Mouse (Mus musculus) kidney, postnatal 0 days (tissue): ENCODE measurements around the gene Zfhx3. TPM values are rescaled to one million over a fixed set of nuclear protein-coding genes. Genes with fewer than 3 reads are reported as not detected.

Experiments
- ATAC-seq: fragments of 200-750 bp; cut with Nextera tagmentation; replicated peaks from 2 replicates; pipeline ENCODE4 v1.8.0; 2017; ENCODE audit warnings: low read depth, moderate number of reproducible peaks, moderate TSS enrichment, moderate library complexity; ENCODE audit not compliant: low FRiP score
- DNase-seq: peaks from one replicate; pipeline ENCODE4 v3.0.0-alpha.2; 2016; ENCODE audit warnings: low spot score
- H3K27ac ChIP-seq: fragments of 300-500 bp; sonication (generic); 2 replicates; pipeline ENCODE4 v1.5.1; 2014; ENCODE audit warnings: mild to moderate bottlenecking
- H3K27me3 ChIP-seq: fragments of 300-500 bp; sonication (generic); 2 replicates; pipeline ENCODE4 v1.6.1; 2014; ENCODE audit warnings: low read length, mixed read lengths; ENCODE audit not compliant: insufficient read depth
- H3K36me3 ChIP-seq: fragments of 300-500 bp; sonication (generic); 2 replicates; pipeline ENCODE4 v1.6.1; 2014; ENCODE audit warnings: low read length, mixed read lengths; ENCODE audit not compliant: insufficient read depth
- H3K4me1 ChIP-seq: fragments of 300-500 bp; sonication (generic); replicated peaks from 2 replicates; pipeline ENCODE4 v1.6.1; 2014; ENCODE audit warnings: antibody characterized with exemption, low read length, mixed read lengths; ENCODE audit not compliant: insufficient read depth
- H3K4me2 ChIP-seq: fragments of 300-500 bp; sonication (generic); 2 replicates; pipeline ENCODE4 v1.6.1; 2014; ENCODE audit warnings: mild to moderate bottlenecking, low read length, moderate library complexity, mixed read lengths
- H3K4me3 ChIP-seq: fragments of 300-500 bp; sonication (generic); replicated peaks from 2 replicates; pipeline ENCODE4 v1.5.1; 2014; ENCODE audit warnings: low read depth, low read length
- H3K9ac ChIP-seq: fragments of 300-500 bp; sonication (generic); 2 replicates; pipeline ENCODE4 v1.6.1; 2014; ENCODE audit warnings: low read depth, low read length
- H3K9me3 ChIP-seq: fragments of 300-500 bp; sonication (generic); replicated peaks from 2 replicates; pipeline ENCODE4 v1.6.1; 2016; ENCODE audit warnings: low read length, inconsistent platforms, mixed read lengths
- CTCF ChIP-seq: IDR thresholded peaks from 2 replicates; pipeline ENCODE4 v1.5.1; 2016; ENCODE audit warnings: antibody characterized with exemption, low read depth, mild to moderate bottlenecking, moderate library complexity
- WGBS: fragments of 180-500 bp; shearing (Covaris S2); extraction: QIAGEN DNeasy Blood & Tissue Kit; methylation state at CpG from one replicate; pipeline ENCODE4 v1.1.7; 2014; 5-methylcytosine and 5-hydroxymethylcytosine counted together
- polyA plus RNA-seq: library from polyadenylated mRNA; unstranded; fragments of >200 nt; fragmentation: Nextera tagmentation; extraction: Ambion mirVana; gene quantifications from 2 replicates; pipeline ENCODE4 v1.2.1, GENCODE M21; 2015

The Zfhx3 gene
- polyA plus RNA-seq, 1 experiment from 2014 or later = 5.0 TPM

DNA sequence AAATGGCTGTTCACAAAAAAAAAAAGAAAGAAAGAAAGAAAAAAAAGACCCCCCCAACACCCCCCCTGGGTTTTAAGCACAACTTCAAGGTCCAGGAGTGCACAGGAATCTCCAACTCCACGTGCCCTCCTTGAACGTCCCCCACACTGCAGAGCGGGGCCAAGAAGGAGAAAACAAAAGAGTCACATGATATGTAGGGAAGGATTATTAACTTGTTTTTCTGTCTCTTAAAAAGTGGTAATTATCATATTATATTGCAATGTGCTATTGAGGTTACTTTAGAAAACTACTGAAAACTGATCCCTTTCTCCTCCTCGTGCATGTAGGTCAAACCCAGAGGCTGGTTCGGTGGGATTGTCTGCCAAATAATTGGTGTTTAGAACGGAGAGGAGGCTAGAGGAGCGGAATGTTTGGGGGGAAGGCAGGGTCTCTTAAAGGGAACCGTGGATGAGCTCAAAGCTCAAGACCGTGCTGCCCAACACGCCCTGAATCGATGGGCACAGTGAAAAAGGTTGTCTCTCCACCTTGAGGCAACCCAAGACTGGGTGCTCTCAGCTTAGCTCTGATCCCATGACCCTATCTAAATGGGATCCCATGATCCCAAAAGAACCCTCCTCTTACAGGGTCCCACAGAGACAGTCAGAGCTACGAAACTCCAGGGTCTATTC, 612.3 kb downstream of the Zfhx3 start:
- Histone ChIP-seq H3K36me3 (no peaks in the 10 kb centered on the region), H3K4me1 (no peaks in the 10 kb centered on the region), H3K4me3 (no peak overlapping the region), H3K27me3 (no peaks in the 10 kb centered on the region), H3K4me2 (no peak overlapping the region), H3K27ac (no peak overlapping the region), H3K9ac (no peak overlapping the region), H3K9me3 (no peaks in the 10 kb centered on the region)
- DNase-seq (peak; percentile 48), ATAC-seq (no peak)
- TF ChIP-seq CTCF = no peak
- 50% methylated on average over 12 of the region's 12 CpGs for WGBS

- WGBS = 68% methylated on average over 6 of the region's 6 CpGs
- TF ChIP-seq CTCF = no peak
- no peak for ATAC-seq
Measured at GRCm38 (mm10) chr8:108563420-108563819, 621.0 kb downstream of the Zfhx3 start.

DNA sequence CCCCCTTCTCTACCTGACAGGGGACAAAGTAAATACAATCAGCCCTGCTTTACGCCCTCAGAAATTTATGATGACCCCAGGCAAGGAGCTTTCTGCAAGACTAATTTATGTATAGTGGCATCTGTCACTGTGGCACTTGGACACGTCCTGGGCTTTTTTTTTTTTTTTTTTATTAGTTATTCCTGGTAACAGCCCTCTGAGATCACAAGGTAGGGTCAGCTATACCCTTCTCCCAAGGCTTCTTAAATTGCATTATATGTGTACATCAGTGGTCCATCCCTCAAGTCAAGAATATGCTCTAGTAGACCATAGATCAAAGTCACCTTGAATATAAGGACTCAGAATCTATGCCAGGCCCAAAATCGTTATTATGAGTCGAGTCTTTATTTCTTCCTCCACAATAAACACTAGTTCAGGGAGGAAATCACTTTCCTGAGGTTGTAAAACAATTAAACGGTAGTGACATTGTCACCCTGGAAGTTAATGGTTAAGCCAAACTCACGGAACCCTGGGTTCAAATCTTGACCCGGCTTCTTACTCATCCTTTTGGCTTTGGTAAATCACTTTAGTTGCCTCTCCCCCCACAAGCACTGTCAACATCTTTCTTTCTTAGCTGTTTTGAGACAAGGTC, 621.6 kb downstream of the Zfhx3 start:
- H3K9me3 ChIP-seq = no peaks in the 10 kb centered on the region
- H3K27ac ChIP-seq = no peak overlapping the region
- no peak for TF ChIP-seq CTCF
- WGBS = 39% methylated on average over 7 of the region's 7 CpGs
- ATAC-seq = no peak
- no peaks in the 10 kb centered on the region for H3K27me3 ChIP-seq
- DNase-seq = no peak
- H3K4me3 ChIP-seq = no peak overlapping the region
- H3K9ac ChIP-seq = no peak overlapping the region
- H3K36me3 ChIP-seq = no peaks in the 10 kb centered on the region
- H3K4me1 ChIP-seq = no peaks in the 10 kb centered on the region
- H3K4me2 ChIP-seq = no peak overlapping the region

More at GRCm38 (mm10) chr8:108563420-108563819, 621.0 kb downstream of the Zfhx3 start:
- Histone ChIP-seq H3K9me3 (no peaks in the 10 kb centered on the region), H3K27me3 (no peaks in the 10 kb centered on the region), H3K9ac (no peak overlapping the region), H3K4me3 (no peak overlapping the region), H3K36me3 (no peaks in the 10 kb centered on the region), H3K27ac (no peak overlapping the region), H3K4me2 (no peak overlapping the region), H3K4me1 (no peaks in the 10 kb centered on the region)
- no peak for DNase-seq

- Histone ChIP-seq H3K36me3 (no peaks in the 10 kb centered on the region), H3K9ac (no peak overlapping the region), H3K4me1 (no peaks in the 10 kb centered on the region), H3K4me3 (no peak overlapping the region), H3K27me3 (no peaks in the 10 kb centered on the region), H3K4me2 (no peak overlapping the region), H3K27ac (no peak overlapping the region), H3K9me3 (no peaks in the 10 kb centered on the region)
- DNase-seq (peak; percentile 11), ATAC-seq (no peak)
- 45% methylated on average over 12 of the region's 12 CpGs for WGBS
- TF ChIP-seq CTCF = no peak
Measured at GRCm38 (mm10) chr8:108566035-108566434, 623.6 kb downstream of the Zfhx3 start.

DNA sequence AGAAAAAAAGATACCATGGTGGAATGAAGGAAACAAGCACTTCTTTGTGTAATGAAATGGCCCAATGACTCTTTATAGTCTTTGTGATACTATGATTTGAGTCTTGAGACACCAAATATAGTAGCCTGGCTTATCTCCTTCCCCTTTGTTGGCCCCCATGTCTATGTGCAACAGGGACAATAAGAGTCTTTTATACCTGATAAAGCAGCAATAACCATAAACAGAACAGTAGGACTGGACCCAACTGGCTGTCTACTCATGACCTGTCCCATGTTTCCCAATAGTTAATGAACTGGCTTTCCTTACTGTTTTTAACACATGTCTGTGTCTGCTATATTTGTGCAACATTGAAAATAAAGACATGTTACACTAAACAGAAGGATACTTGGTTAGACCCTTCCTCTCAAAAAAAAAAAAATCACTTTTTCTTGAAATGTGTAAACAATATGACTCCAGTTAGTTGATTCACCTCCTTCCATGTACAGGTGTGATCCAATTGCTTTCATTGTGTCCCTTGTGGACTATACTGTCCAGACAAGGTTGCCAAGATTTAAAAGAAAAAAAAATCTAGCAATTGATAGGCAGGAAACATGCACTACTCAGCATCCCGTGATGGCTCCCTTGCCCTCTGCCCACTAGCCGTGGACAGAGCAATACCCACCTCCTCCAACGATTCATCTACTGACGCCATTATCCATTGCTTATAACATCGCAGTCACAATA, 631.0 kb downstream of the Zfhx3 start:
- TF ChIP-seq CTCF = no peak
- DNase-seq (no peak), ATAC-seq (no peak)
- WGBS = 88% methylated on average over 5 of the region's 5 CpGs
- H3K27ac ChIP-seq = no peak overlapping the region
- no peak overlapping the region for H3K4me3 ChIP-seq
- H3K9ac ChIP-seq = no peak overlapping the region
- no peaks in the 10 kb centered on the region for H3K4me1 ChIP-seq
- no peaks in the 10 kb centered on the region for H3K27me3 ChIP-seq
- no peak overlapping the region for H3K4me2 ChIP-seq
- H3K9me3 ChIP-seq = no peaks in the 10 kb centered on the region
- no peaks in the 10 kb centered on the region for H3K36me3 ChIP-seq

GRCm38 (mm10) chr8:108574101-108574500, 631.7 kb downstream of the Zfhx3 start:
- H3K4me2 ChIP-seq = no peak overlapping the region
- H3K4me3 ChIP-seq = no peak overlapping the region
- no peaks in the 10 kb centered on the region for H3K36me3 ChIP-seq
- ATAC-seq (no peak; the same call in 1 of the 2 replicates), DNase-seq (peak; percentile 80)
- no peaks in the 10 kb centered on the region for H3K27me3 ChIP-seq
- H3K9ac ChIP-seq = no peak overlapping the region
- 34% methylated on average over 7 of the region's 7 CpGs for WGBS
- H3K9me3 ChIP-seq = no peaks in the 10 kb centered on the region
- TF ChIP-seq CTCF = peak; percentile 82
- no peaks in the 10 kb centered on the region for H3K4me1 ChIP-seq
- H3K27ac ChIP-seq = no peak overlapping the region
